Mouse (Mus musculus): ENCODE measurements around the gene Crybg3. TPM values are rescaled to one million over a fixed set of nuclear protein-coding genes. Genes with fewer than 3 reads are reported as not detected.

Gene Crybg3
- total and polyA plus RNA-seq, 3 experiments, result 2.7 to 5.0 (median 2.8) TPM

DNA sequence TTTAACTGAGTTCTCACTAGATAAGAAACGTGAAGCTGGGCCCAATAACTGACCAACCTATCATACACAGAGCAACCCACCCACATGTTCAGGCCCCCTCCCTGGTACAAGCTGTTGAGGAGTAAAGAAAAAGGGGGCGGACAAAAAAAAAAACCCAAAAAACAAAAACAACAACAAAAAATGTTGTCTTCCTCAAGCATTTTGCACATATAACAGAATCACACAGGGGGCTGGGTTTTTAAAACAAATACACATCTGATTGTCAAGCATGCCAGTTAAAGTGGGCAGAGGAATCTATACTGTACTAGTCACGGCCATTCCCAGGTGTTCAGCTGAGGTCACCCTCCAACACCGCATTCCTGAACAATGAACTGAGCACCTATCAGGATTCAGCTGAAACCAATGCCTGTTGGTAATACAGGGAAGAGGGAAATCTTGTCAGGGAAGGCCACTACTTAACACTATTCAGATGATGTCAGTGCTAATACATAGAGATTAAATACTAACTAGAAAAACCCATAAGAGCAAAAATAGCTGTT is 15.0 kb downstream of the Crybg3 start:
- no peak overlapping the region for H3K27ac ChIP-seq (ENCODE audit: insufficient read depth, low read depth)
- in situ Hi-C loops (cut with MboI; ENCODE audit: low pct_ligation_motif_present, low pct_unique_long_range_greater_than_20kb, low sequenced_read_pairs) (no loop called here), dilution Hi-C loops (cut with MboI; ENCODE audit: extremely low pct_ligation_motif_present, extremely low pct_unique_long_range_greater_than_20kb, low sequenced_read_pairs) (no loop called here)
- DNase-seq (ENCODE audit: extremely low read depth), result no peak
- no peak for TF ChIP-seq RAD21 (IDR thresholded peaks at IDR 0.05; ENCODE audit: low read depth, low read length)
- TF ChIP-seq NRF1 (IDR thresholded peaks at IDR 0.05; ENCODE audit: low read depth, low read length), result no peak
- no peak for TF ChIP-seq IRF4 (IDR thresholded peaks at IDR 0.05; ENCODE audit: low read depth, low read length)
- no peak for TF ChIP-seq KAT2A (IDR thresholded peaks at IDR 0.05; ENCODE audit: insufficient replicate concordance, low read length)
- no peak for TF ChIP-seq PAX5 (IDR thresholded peaks at IDR 0.05; ENCODE audit: low read length)
- TF ChIP-seq USF2 (conservative IDR thresholded peaks at IDR 0.05; ENCODE audit: low read depth, low read length), result no peak
- no peak for TF ChIP-seq JUN (IDR thresholded peaks at IDR 0.05; ENCODE audit: insufficient read depth, low read depth, low read length)
- TF ChIP-seq CHD2 (IDR thresholded peaks at IDR 0.05; ENCODE audit: low read length), result no peak
- TF ChIP-seq ZNF384 (IDR thresholded peaks at IDR 0.05; ENCODE audit: low read depth, low read length), result no peak
- TF ChIP-seq HCFC1 (IDR thresholded peaks at IDR 0.05; ENCODE audit: low read depth, low read length), result no peak
- no peak for TF ChIP-seq UBTF (IDR thresholded peaks at IDR 0.05; ENCODE audit: low read depth, low read length)
- TF ChIP-seq POLR2AphosphoS2 (IDR thresholded peaks at IDR 0.05; ENCODE audit: low read depth, low read length), result no peak
- no peak for TF ChIP-seq SIN3A (IDR thresholded peaks at IDR 0.05; ENCODE audit: low read length)
- no peak for TF ChIP-seq ZKSCAN1 (IDR thresholded peaks at IDR 0.05; ENCODE audit: borderline replicate concordance, low read depth, low read length)
- peaks cover 5% of the 10 kb centered on the region for H3K9me3 ChIP-seq (replicated peaks; ENCODE audit: low read length)
- no peaks in the 10 kb centered on the region for H3K79me2 ChIP-seq (replicated peaks; ENCODE audit: control insufficient read depth, extremely low read depth, insufficient read depth, poor library complexity, severe bottlenecking)
- H3K4me2 ChIP-seq (ENCODE audit: insufficient read depth, low read depth, poor library complexity, severe bottlenecking), result no peak overlapping the region
- H3K36me3 ChIP-seq (replicated peaks in 1 of 2; ENCODE audit: control insufficient read depth in 1 of 2, insufficient read depth in 1 of 2, low read length in 1 of 2), result no peaks in the 10 kb centered on the region
- H3K27me3 ChIP-seq (replicated peaks), result no peaks in the 10 kb centered on the region
- no peak overlapping the region for H3K4me3 ChIP-seq (replicated peaks in 1 of 3; ENCODE audit: low read depth in 2 of 3, low read length in 2 of 3, poor library complexity in 1 of 3)
- peaks cover 7 to 23% of the 10 kb centered on the region in 2 experiments for H3K4me1 ChIP-seq (ENCODE audit: control insufficient read depth in 1 of 2, insufficient read depth in 2 of 2)
- H3K9ac ChIP-seq (ENCODE audit: insufficient read depth, low read depth), result no peak overlapping the region

DNA sequence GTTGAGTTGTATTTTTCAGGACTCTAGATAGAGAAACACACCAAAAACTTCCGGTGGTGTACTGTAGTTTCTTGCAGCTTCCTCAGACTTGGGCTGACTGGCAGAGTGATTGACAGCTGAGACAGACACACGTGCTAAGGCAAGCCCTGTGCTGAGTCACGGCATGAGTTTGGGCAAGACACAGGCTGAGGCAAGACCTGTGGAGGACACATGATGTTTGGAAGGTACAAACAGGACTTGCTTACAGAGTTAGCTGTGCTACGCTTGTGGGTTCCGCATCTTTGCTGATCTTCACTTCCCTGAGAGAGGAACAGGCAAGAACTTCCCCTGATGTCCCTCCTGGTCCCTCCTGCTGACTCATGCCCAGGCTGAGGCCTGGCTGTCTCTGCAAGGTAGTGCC is 17.3 kb downstream of the Crybg3 start:
- 0 out of 2 replicates have a peak overlapping the region, but pooled peaks have one; percentile 3 for H3K27ac ChIP-seq (ENCODE audit: insufficient read depth, low read depth)
- H3K9ac ChIP-seq (ENCODE audit: insufficient read depth, low read depth), result no peak overlapping the region
- dilution Hi-C loops (cut with MboI; ENCODE audit: extremely low pct_ligation_motif_present, extremely low pct_unique_long_range_greater_than_20kb, low sequenced_read_pairs), result no loop called here
- peaks cover 7 to 33% of the 10 kb centered on the region in 2 experiments for H3K4me1 ChIP-seq (ENCODE audit: control insufficient read depth in 1 of 2, insufficient read depth in 2 of 2)
- no peaks in the 10 kb centered on the region for H3K79me2 ChIP-seq (replicated peaks; ENCODE audit: control insufficient read depth, extremely low read depth, insufficient read depth, poor library complexity, severe bottlenecking)
- no peaks in the 10 kb centered on the region for H3K36me3 ChIP-seq (replicated peaks in 1 of 2; ENCODE audit: control insufficient read depth in 1 of 2, insufficient read depth in 1 of 2, low read length in 1 of 2)
- H3K9me3 ChIP-seq (replicated peaks; ENCODE audit: low read length), result peaks cover 5% of the 10 kb centered on the region
- in situ Hi-C loops (cut with MboI; ENCODE audit: low pct_ligation_motif_present, low pct_unique_long_range_greater_than_20kb, low sequenced_read_pairs), result no loop called here
- no peak overlapping the region for H3K4me2 ChIP-seq (ENCODE audit: insufficient read depth, low read depth, poor library complexity, severe bottlenecking)
- DNase-seq (ENCODE audit: extremely low read depth), result peak; percentile 42
- no peaks in the 10 kb centered on the region for H3K27me3 ChIP-seq (replicated peaks)
- H3K4me3 ChIP-seq (replicated peaks in 1 of 3; ENCODE audit: low read depth in 2 of 3, low read length in 2 of 3, poor library complexity in 1 of 3), result no peak overlapping the region
- TF ChIP-seq JUND (conservative IDR thresholded peaks at IDR 0.05; ENCODE audit: low read depth, low read length) (peak; percentile 21; the same call in 1 of the 2 replicates), ZMIZ1 (IDR thresholded peaks at IDR 0.05; ENCODE audit: low read depth, low read length) (no peak), MEF2A (IDR thresholded peaks at IDR 0.05; ENCODE audit: borderline replicate concordance, low read depth, low read length) (0 out of 2 replicates have a peak, but pooled peaks have one; percentile 23), MYC (IDR thresholded peaks at IDR 0.05; ENCODE audit: low read depth, low read length) (peak; percentile 88), TBP (conservative IDR thresholded peaks at IDR 0.05; ENCODE audit: low read depth, low read length) (no peak), MAX (IDR thresholded peaks at IDR 0.05; ENCODE audit: low read length) (peak; percentile 87), ETS1 (conservative IDR thresholded peaks at IDR 0.05; ENCODE audit: low read depth, low read length) (peak; percentile 62; the same call in 1 of the 2 replicates), KAT2A (IDR thresholded peaks at IDR 0.05; ENCODE audit: insufficient replicate concordance, low read length) (no peak), USF2 (conservative IDR thresholded peaks at IDR 0.05; ENCODE audit: low read depth, low read length) (no peak), ELF1 (IDR thresholded peaks at IDR 0.05; ENCODE audit: low read depth, low read length) (no peak), MXI1 (IDR thresholded peaks at IDR 0.05; ENCODE audit: low read depth, low read length) (peak; percentile 85; the same call in 1 of the 2 replicates), MAFK (IDR thresholded peaks at IDR 0.05; ENCODE audit: insufficient replicate concordance, low read length) (peak; percentile 50; the same call in 1 of the 2 replicates), PAX5 (IDR thresholded peaks at IDR 0.05; ENCODE audit: low read length) (no peak), POLR2A (IDR thresholded peaks at IDR 0.05; ENCODE audit: low read depth, low read length) (no peak), RAD21 (IDR thresholded peaks at IDR 0.05; ENCODE audit: low read depth, low read length) (no peak), CHD1 (IDR thresholded peaks at IDR 0.05; ENCODE audit: low read depth, low read length) (no peak), ZNF384 (IDR thresholded peaks at IDR 0.05; ENCODE audit: low read depth, low read length) (no peak), ZKSCAN1 (IDR thresholded peaks at IDR 0.05; ENCODE audit: borderline replicate concordance, low read depth, low read length) (no peak), JUN (IDR thresholded peaks at IDR 0.05; ENCODE audit: insufficient read depth, low read depth, low read length) (peak; percentile 3; the same call in 1 of the 2 replicates), NRF1 (IDR thresholded peaks at IDR 0.05; ENCODE audit: low read depth, low read length) (no peak), UBTF (IDR thresholded peaks at IDR 0.05; ENCODE audit: low read depth, low read length) (no peak), GABPA (IDR thresholded peaks at IDR 0.05; ENCODE audit: insufficient replicate concordance, low read depth, low read length) (no peak), RCOR1 (conservative IDR thresholded peaks at IDR 0.05; ENCODE audit: low read depth, low read length) (no peak), MAZ (IDR thresholded peaks at IDR 0.05; ENCODE audit: low read depth, low read length) (no peak), TCF12 (IDR thresholded peaks at IDR 0.05; ENCODE audit: low read depth, low read length) (0 out of 2 replicates have a peak, but pooled peaks have one; percentile 37), HCFC1 (IDR thresholded peaks at IDR 0.05; ENCODE audit: low read depth, low read length) (peak; percentile 30; the same call in 1 of the 2 replicates)
